Mouse (Mus musculus) hindbrain, embryonic 13.5 days (tissue): ENCODE data around the gene Nkain2. TPM values are rescaled to one million over a fixed set of nuclear protein-coding genes. Genes with fewer than 3 reads are reported as not detected.

ENCODE experiments used
- ATAC-seq: fragments of 200-750 bp; cut with Nextera tagmentation; 2 replicates; pipeline ENCODE4 v1.8.0; 2017; ENCODE audit warnings: moderate TSS enrichment; ENCODE audit not compliant: low FRiP score
- H3K27ac ChIP-seq: fragments of 300-500 bp; sonication (generic); 2 replicates; pipeline ENCODE4 v1.5.1; 2015; ENCODE audit warnings: inconsistent platforms, mild to moderate bottlenecking, moderate library complexity
- H3K27me3 ChIP-seq: fragments of 300-500 bp; sonication (generic); 2 replicates; pipeline ENCODE4 v1.6.1; 2015; ENCODE audit warnings: mild to moderate bottlenecking, inconsistent platforms
- H3K36me3 ChIP-seq: fragments of 300-500 bp; sonication (generic); 2 replicates; pipeline ENCODE4 v1.6.1; 2015; ENCODE audit warnings: mild to moderate bottlenecking, inconsistent platforms
- H3K4me1 ChIP-seq: fragments of 300-500 bp; sonication (generic); replicated peaks from 2 replicates; pipeline ENCODE4 v1.6.1; 2015; ENCODE audit warnings: inconsistent platforms
- H3K4me2 ChIP-seq: fragments of 300-500 bp; sonication (generic); 2 replicates; pipeline ENCODE4 v1.6.1; 2015; ENCODE audit warnings: inconsistent platforms, mild to moderate bottlenecking, moderate library complexity
- H3K4me3 ChIP-seq: fragments of 300-500 bp; sonication (generic); 2 replicates; pipeline ENCODE4 v1.5.1; 2015; ENCODE audit warnings: mild to moderate bottlenecking, inconsistent platforms
- H3K9ac ChIP-seq: fragments of 300-500 bp; sonication (generic); 2 replicates; pipeline ENCODE4 v1.6.1; 2015; ENCODE audit warnings: mild to moderate bottlenecking, inconsistent platforms
- H3K9me3 ChIP-seq: fragments of 300-500 bp; sonication (generic); 2 replicates; pipeline ENCODE4 v1.6.1; 2016; ENCODE audit warnings: inconsistent platforms
- WGBS: fragments of 180-500 bp; shearing (Covaris S2); methylation state at CpG from one replicate; pipeline ENCODE4 v1.1.7; 2015; 5-methylcytosine and 5-hydroxymethylcytosine counted together
- polyA plus RNA-seq: library from polyadenylated mRNA; unstranded; fragments of >200 nt; fragmentation: Nextera tagmentation; extraction: Ambion mirVana; gene quantifications from 2 replicates; pipeline ENCODE4 v1.2.1, GENCODE M21; 2015

Gene Nkain2
- polyA plus RNA-seq, 1 experiment from 2014 or later, result 9.5 TPM

- H3K9me3 ChIP-seq, result no peaks in the 10 kb centered on the region
- H3K9ac ChIP-seq, result no peak overlapping the region
- H3K36me3 ChIP-seq, result no peaks in the 10 kb centered on the region
- H3K4me2 ChIP-seq, result no peak overlapping the region
- no peak overlapping the region for H3K4me3 ChIP-seq
- H3K27ac ChIP-seq, result no peak overlapping the region
- H3K27me3 ChIP-seq, result no peaks in the 10 kb centered on the region
- no peak for ATAC-seq
- H3K4me1 ChIP-seq, result no peaks in the 10 kb centered on the region
- 77% methylated on average over 2 of the region's 2 CpGs for WGBS
These were observed 599.8 kb downstream of the Nkain2 start for GRCm38 (mm10) chr10:32290487-32290886.

- no peaks in the 10 kb centered on the region for H3K4me1 ChIP-seq
- H3K27ac ChIP-seq, result no peak overlapping the region
- no peaks in the 10 kb centered on the region for H3K27me3 ChIP-seq
- no peak overlapping the region for H3K4me3 ChIP-seq
- H3K9me3 ChIP-seq, result no peaks in the 10 kb centered on the region
- ATAC-seq, result no peak
- H3K4me2 ChIP-seq, result no peak overlapping the region
- H3K36me3 ChIP-seq, result no peaks in the 10 kb centered on the region
- H3K9ac ChIP-seq, result no peak overlapping the region
- 90% methylated on average over 1 of the region's 1 CpGs for WGBS
These were observed 606.6 kb downstream of the Nkain2 start for GRCm38 (mm10) chr10:32283690-32284089.

- no peaks in the 10 kb centered on the region for H3K9me3 ChIP-seq
- WGBS, result 76% methylated on average over 4 of the region's 4 CpGs
- no peak for ATAC-seq
These were observed 646.9 kb downstream of the Nkain2 start for GRCm38 (mm10) chr10:32243266-32243882.

GRCm38 (mm10) chr10:32241168-32241567, 649.1 kb downstream of the Nkain2 start:
- no peak overlapping the region for H3K27ac ChIP-seq
- H3K4me2 ChIP-seq, result no peak overlapping the region
- no peak overlapping the region for H3K9ac ChIP-seq
- no peaks in the 10 kb centered on the region for H3K9me3 ChIP-seq
- H3K27me3 ChIP-seq, result no peaks in the 10 kb centered on the region
- ATAC-seq, result no peak
- H3K36me3 ChIP-seq, result no peaks in the 10 kb centered on the region
- no peak overlapping the region for H3K4me3 ChIP-seq
- no peaks in the 10 kb centered on the region for H3K4me1 ChIP-seq

More at GRCm38 (mm10) chr10:32243266-32243882, 646.9 kb downstream of the Nkain2 start:
- H3K27ac ChIP-seq, result no peak overlapping the region
- H3K27me3 ChIP-seq, result no peaks in the 10 kb centered on the region
- H3K4me1 ChIP-seq, result no peaks in the 10 kb centered on the region
- H3K36me3 ChIP-seq, result no peaks in the 10 kb centered on the region
- no peak overlapping the region for H3K4me2 ChIP-seq
- H3K9ac ChIP-seq, result no peak overlapping the region
- H3K4me3 ChIP-seq, result no peak overlapping the region

- Histone ChIP-seq H3K9ac (no peak overlapping the region), H3K9me3 (no peaks in the 10 kb centered on the region), H3K4me2 (no peak overlapping the region), H3K4me3 (no peak overlapping the region), H3K27me3 (no peaks in the 10 kb centered on the region), H3K27ac (no peak overlapping the region), H3K36me3 (no peaks in the 10 kb centered on the region), H3K4me1 (no peaks in the 10 kb centered on the region)
- 92% methylated on average over 3 of the region's 3 CpGs for WGBS
- no peak for ATAC-seq
These were observed 707.3 kb downstream of the Nkain2 start for GRCm38 (mm10) chr10:32182951-32183350.

GRCm38 (mm10) chr10:32091354-32091753, 798.9 kb downstream of the Nkain2 start:
- H3K27me3 ChIP-seq, result no peaks in the 10 kb centered on the region
- H3K4me2 ChIP-seq, result no peak overlapping the region
- H3K9me3 ChIP-seq, result no peaks in the 10 kb centered on the region
- no peaks in the 10 kb centered on the region for H3K36me3 ChIP-seq
- H3K4me3 ChIP-seq, result no peak overlapping the region
- 32% methylated on average over 1 of the region's 1 CpGs for WGBS
- no peak for ATAC-seq
- no peak overlapping the region for H3K9ac ChIP-seq
- no peak overlapping the region for H3K27ac ChIP-seq
- H3K4me1 ChIP-seq, result no peaks in the 10 kb centered on the region

GRCm38 (mm10) chr10:32060396-32060795, 829.9 kb downstream of the Nkain2 start:
- no peak overlapping the region for H3K4me2 ChIP-seq
- WGBS, result 87% methylated on average over 6 of the region's 6 CpGs
- ATAC-seq, result no peak
- no peaks in the 10 kb centered on the region for H3K36me3 ChIP-seq
- H3K9me3 ChIP-seq, result no peaks in the 10 kb centered on the region
- H3K27ac ChIP-seq, result no peak overlapping the region
- no peaks in the 10 kb centered on the region for H3K27me3 ChIP-seq
- no peak overlapping the region for H3K4me3 ChIP-seq
- H3K4me1 ChIP-seq, result no peaks in the 10 kb centered on the region
- no peak overlapping the region for H3K9ac ChIP-seq

GRCm38 (mm10) chr10:32058251-32058650, 832.0 kb downstream of the Nkain2 start:
- no peaks in the 10 kb centered on the region for H3K27me3 ChIP-seq
- no peaks in the 10 kb centered on the region for H3K36me3 ChIP-seq
- H3K4me3 ChIP-seq, result no peak overlapping the region
- no peak overlapping the region for H3K4me2 ChIP-seq
- WGBS, result 88% methylated on average over 2 of the region's 2 CpGs
- no peaks in the 10 kb centered on the region for H3K4me1 ChIP-seq
- H3K9me3 ChIP-seq, result no peaks in the 10 kb centered on the region
- ATAC-seq, result no peak
- H3K27ac ChIP-seq, result no peak overlapping the region
- H3K9ac ChIP-seq, result no peak overlapping the region

GRCm38 (mm10) chr10:32052546-32053295, 837.5 kb downstream of the Nkain2 start:
- no peaks in the 10 kb centered on the region for H3K36me3 ChIP-seq
- H3K4me3 ChIP-seq, result no peak overlapping the region
- H3K9ac ChIP-seq, result no peak overlapping the region
- no peaks in the 10 kb centered on the region for H3K27me3 ChIP-seq
- no peak overlapping the region for H3K4me2 ChIP-seq
- ATAC-seq, result no peak
- no peaks in the 10 kb centered on the region for H3K4me1 ChIP-seq
- 80% methylated on average over 5 of the region's 5 CpGs for WGBS
- H3K27ac ChIP-seq, result no peak overlapping the region
- no peaks in the 10 kb centered on the region for H3K9me3 ChIP-seq

GRCm38 (mm10) chr10:32052045-32052444, 838.2 kb downstream of the Nkain2 start:
- H3K9me3 ChIP-seq, result no peaks in the 10 kb centered on the region
- H3K36me3 ChIP-seq, result no peaks in the 10 kb centered on the region
- no peak for ATAC-seq
- WGBS, result 89% methylated on average over 6 of the region's 6 CpGs
- H3K27me3 ChIP-seq, result no peaks in the 10 kb centered on the region
- H3K4me1 ChIP-seq, result no peaks in the 10 kb centered on the region
- no peak overlapping the region for H3K9ac ChIP-seq
- H3K4me2 ChIP-seq, result no peak overlapping the region
- no peak overlapping the region for H3K27ac ChIP-seq
- no peak overlapping the region for H3K4me3 ChIP-seq

GRCm38 (mm10) chr10:32029996-32030395, 860.3 kb downstream of the Nkain2 start:
- Histone ChIP-seq H3K9ac (no peak overlapping the region), H3K4me2 (no peak overlapping the region), H3K4me3 (no peak overlapping the region), H3K27ac (no peak overlapping the region), H3K9me3 (no peaks in the 10 kb centered on the region), H3K27me3 (no peaks in the 10 kb centered on the region), H3K36me3 (no peaks in the 10 kb centered on the region), H3K4me1 (no peaks in the 10 kb centered on the region)
- no peak for ATAC-seq
- WGBS, result 53% methylated on average over 1 of the region's 1 CpGs

GRCm38 (mm10) chr10:32018385-32018784, 871.9 kb downstream of the Nkain2 start:
- no peak overlapping the region for H3K9ac ChIP-seq
- no peaks in the 10 kb centered on the region for H3K27me3 ChIP-seq
- H3K4me2 ChIP-seq, result no peak overlapping the region
- H3K9me3 ChIP-seq, result no peaks in the 10 kb centered on the region
- no peak for ATAC-seq
- H3K4me1 ChIP-seq, result no peaks in the 10 kb centered on the region
- H3K27ac ChIP-seq, result no peak overlapping the region
- 93% methylated on average over 1 of the region's 1 CpGs for WGBS
- no peaks in the 10 kb centered on the region for H3K36me3 ChIP-seq
- no peak overlapping the region for H3K4me3 ChIP-seq

GRCm38 (mm10) chr10:32001216-32001753, 889.0 kb downstream of the Nkain2 start:
- Histone ChIP-seq H3K27me3 (no peaks in the 10 kb centered on the region), H3K4me3 (no peak overlapping the region), H3K4me2 (no peak overlapping the region), H3K9me3 (no peaks in the 10 kb centered on the region), H3K9ac (no peak overlapping the region), H3K36me3 (no peaks in the 10 kb centered on the region), H3K27ac (no peak overlapping the region), H3K4me1 (no peaks in the 10 kb centered on the region)
- ATAC-seq, result no peak
- 84% methylated on average over 1 of the region's 1 CpGs for WGBS
